Mouse (Mus musculus) adipose tissue, adult 10 weeks (tissue): ENCODE measurements around the gene Cpne9. TPM values are rescaled to one million over a fixed set of nuclear protein-coding genes. Genes with fewer than 3 reads are reported as not detected.

Experiments used
- polyA plus RNA-seq: library from polyadenylated mRNA; stranded (reverse); fragments of 350-450 nt; fragmentation: Illumina TruSeq; extraction: RNeasy Lipid Tissue Mini Kit (QIAGEN cat#74804); gene quantifications from one replicate; pipeline ENCODE4 v1.2.3, GENCODE M21; 2014; ENCODE audit warnings: low read depth, low replicate concordance

Gene Cpne9
- not detected for polyA plus RNA-seq

DNA sequence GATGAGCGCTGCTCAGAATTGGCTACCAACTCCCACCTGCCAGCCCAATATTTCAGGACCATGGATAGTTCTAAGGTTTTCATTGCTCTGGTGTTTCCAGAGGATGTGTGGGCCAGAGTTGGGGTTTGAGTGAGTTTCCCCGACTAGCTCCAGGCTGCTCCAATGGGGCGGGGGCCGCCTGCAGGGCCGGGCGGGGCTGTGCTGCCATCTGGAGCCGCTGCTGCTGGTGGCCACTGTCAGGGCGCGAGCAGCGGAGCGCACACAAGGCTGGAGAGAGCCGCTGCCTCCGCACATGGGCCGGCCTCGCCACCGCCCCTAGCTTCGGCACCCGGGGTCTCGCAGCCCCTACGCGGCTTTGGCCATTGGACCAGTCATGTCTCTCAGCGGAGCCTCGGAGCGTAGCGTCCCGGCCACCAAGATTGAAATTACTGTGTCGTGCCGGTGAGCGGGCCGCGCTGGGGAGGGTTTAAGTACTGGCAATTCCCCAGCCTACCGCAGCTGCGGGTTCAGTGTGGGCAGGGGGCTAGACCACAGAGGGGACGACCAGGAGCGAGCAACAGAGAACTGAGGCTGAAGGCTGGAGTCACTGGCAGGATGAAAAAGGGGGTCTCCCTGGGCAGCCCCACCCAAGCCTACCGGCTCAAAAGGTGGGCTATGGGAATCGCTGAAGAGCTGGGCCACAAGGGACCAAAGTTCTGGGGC, at the start of gene Cpne9:
TSS of gene Cpne9 (plus strand) at position 207 of the 702 bp plus-strand sequence.

GRCm38 (mm10) chr6:113237542-113238270, 44.4 kb upstream of the Cpne9 start, which contains the start of gene Mtmr14:
Gene Mtmr14 (plus strand): TSS chr6:113237843.

GRCm38 (mm10) chr6:113306986-113307349, 24.9 kb downstream of the Cpne9 start, which contains the start of gene Brpf1:
Gene Brpf1 (plus strand): TSS chr6:113307137.

GRCm38 (mm10) chr6:113326533-113327315, 44.6 kb downstream of the Cpne9 start, which contains the start of gene Ogg1:
Gene Ogg1 (plus strand): TSS chr6:113326972.

DNA sequence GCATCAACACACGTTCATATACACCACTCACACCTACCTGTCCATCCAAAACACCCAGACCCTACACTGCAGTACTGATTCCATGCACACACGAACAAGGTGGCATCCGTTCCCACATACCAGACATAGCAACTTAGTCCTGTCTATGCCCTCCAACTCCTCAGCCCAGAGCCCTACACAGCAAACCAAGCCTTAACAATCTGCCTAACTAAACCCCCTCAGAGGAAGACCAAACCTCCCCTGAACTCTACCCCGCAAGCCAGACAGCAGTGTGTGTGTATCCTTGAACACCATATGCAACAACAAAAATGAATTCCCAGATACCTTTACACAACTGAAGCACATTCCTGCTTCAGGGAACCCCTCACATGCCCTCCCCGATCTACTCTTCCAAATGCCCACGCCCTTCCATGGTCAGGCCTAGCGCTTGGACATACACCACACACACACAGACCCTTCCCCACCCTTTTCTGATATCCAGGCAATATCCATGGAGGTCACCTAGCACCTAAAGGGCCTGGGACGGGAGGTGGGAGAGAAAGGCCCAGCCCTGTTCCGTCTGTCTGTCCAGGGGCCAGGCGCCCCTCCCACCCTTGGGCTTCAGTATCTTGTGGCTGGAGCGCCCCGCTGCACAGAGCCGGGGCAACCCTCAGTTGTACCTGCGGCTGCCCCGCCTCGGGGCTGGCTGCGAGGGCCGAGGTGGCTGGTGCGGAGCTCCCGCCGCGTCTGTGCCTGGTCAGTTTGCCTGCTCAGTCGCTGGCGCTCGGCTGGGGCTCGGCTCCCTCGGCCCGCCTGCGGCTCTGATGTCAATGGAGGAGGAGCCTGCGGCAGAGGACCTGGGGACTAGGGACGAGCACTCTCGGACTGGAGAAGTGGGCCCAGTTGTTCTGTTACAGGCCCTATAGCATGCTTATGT, 61.3 kb downstream of the Cpne9 start, which contains the start of gene Camk1:
TSS of gene Camk1 (minus strand) at position 808 of the 916 bp plus-strand sequence.

Other genes with a start within 250 kb of the Cpne9 start
- gene Thumpd3, start 236.1 kb upstream of the Cpne9 start, polyA plus RNA-seq, result 41.5 TPM
- gene Setd5, start 204.9 kb upstream of the Cpne9 start, polyA plus RNA-seq, result 49.8 TPM
- gene Lhfpl4, start 86.9 kb upstream of the Cpne9 start, polyA plus RNA-seq, result 0.55 TPM
- gene Mtmr14, start 44.5 kb upstream of the Cpne9 start, polyA plus RNA-seq, result 18.7 TPM
- gene Brpf1, start 24.8 kb downstream of the Cpne9 start, polyA plus RNA-seq, result 21.9 TPM
- gene Ogg1, start 44.7 kb downstream of the Cpne9 start, polyA plus RNA-seq, result 13.8 TPM
- gene Camk1, start 61.7 kb downstream of the Cpne9 start, polyA plus RNA-seq, result 62.0 TPM
- 31.6 TPM for gene Tada3, start 95.6 kb downstream of the Cpne9 start, polyA plus RNA-seq
- gene Arpc4, start 95.8 kb downstream of the Cpne9 start, polyA plus RNA-seq, result 109 TPM
- gene Ttll3, start 107.0 kb downstream of the Cpne9 start, polyA plus RNA-seq, result 8.6 TPM
- 27.3 TPM for gene Rpusd3, start 137.0 kb downstream of the Cpne9 start, polyA plus RNA-seq
- gene Cidec, start 153.5 kb downstream of the Cpne9 start, polyA plus RNA-seq, result 1,142 TPM
- gene Jagn1, start 160.3 kb downstream of the Cpne9 start, polyA plus RNA-seq, result 50.6 TPM
- 10.4 TPM for gene Il17re, start 176.2 kb downstream of the Cpne9 start, polyA plus RNA-seq
- 22.4 TPM for gene Il17rc, start 189.1 kb downstream of the Cpne9 start, polyA plus RNA-seq
- gene Creld1, start 201.0 kb downstream of the Cpne9 start, polyA plus RNA-seq, result 41.7 TPM
- not detected for gene Prrt3, start 219.6 kb downstream of the Cpne9 start, polyA plus RNA-seq
- gene Emc3, start 249.3 kb downstream of the Cpne9 start, polyA plus RNA-seq, result 68.1 TPM
- gene Fancd2, start 249.4 kb downstream of the Cpne9 start, polyA plus RNA-seq, result 1.2 TPM